Mouse (Mus musculus) liver, adult 2 months (tissue): Measurements from ENCODE around the gene Vmn1r28. TPM values are rescaled to one million over a fixed set of nuclear protein-coding genes. Genes with fewer than 3 reads are reported as not detected.
"Not testable (repeated sequence)": the region's sequence is repeated elsewhere in the genome, so short reads cannot be mapped to it uniquely, and the experiment has no call there.

Source experiments
- DNase-seq: peaks from one replicate; pipeline ENCODE4 v3.0.0-alpha.2; 2011; ENCODE audit warnings: low read depth, low spot score; ENCODE audit errors: extremely low read depth
- H3K27ac ChIP-seq: fragments of 200-500 bp; replicated peaks from 2 replicates; pipeline ENCODE4 v1.5.1; 2012; ENCODE audit warnings: low read depth, mild to moderate bottlenecking, control low read depth, inconsistent platforms, low read length; ENCODE audit not compliant: insufficient read depth
- H3K27me3 ChIP-seq: fragments of 200-500 bp; 2 replicates; pipeline ENCODE4 v1.6.1; 2012; ENCODE audit warnings: mild to moderate bottlenecking, moderate library complexity, low read length, inconsistent platforms; ENCODE audit not compliant: control insufficient read depth, insufficient read depth
- H3K36me3 ChIP-seq: fragments of 200-500 bp; 2 replicates; pipeline ENCODE4 v1.6.1; 2012; ENCODE audit warnings: low read length, inconsistent platforms; ENCODE audit not compliant: control insufficient read depth, insufficient read depth
- H3K4me1 ChIP-seq: fragments of 200-500 bp; 2 replicates; pipeline ENCODE4 v1.6.1; 2011; ENCODE audit warnings: low read length; ENCODE audit not compliant: control insufficient read depth, insufficient read depth
- H3K4me3 ChIP-seq: fragments of 200-500 bp; 2 replicates; pipeline ENCODE4 v1.5.1; 2011; ENCODE audit warnings: low read depth, mild to moderate bottlenecking, control low read depth, low read length, moderate library complexity; ENCODE audit not compliant: insufficient read depth
- H3K79me2 ChIP-seq: fragments of 200-500 bp; 2 replicates; pipeline ENCODE4 v1.6.1; 2012; ENCODE audit warnings: inconsistent platforms, mild to moderate bottlenecking, low read length, moderate library complexity; ENCODE audit not compliant: control insufficient read depth, insufficient read depth
- H3K9ac ChIP-seq: fragments of 200-500 bp; 2 replicates; pipeline ENCODE4 v1.6.1; 2012; ENCODE audit warnings: low read depth, mild to moderate bottlenecking, control low read depth, inconsistent platforms, low read length
- CTCF ChIP-seq: fragments of 200-500 bp; IDR thresholded peaks from 2 replicates; pipeline ENCODE4 v1.5.1; 2011; ENCODE audit warnings: low read depth, low read length, control low read depth
- POLR2A ChIP-seq: fragments of 200-500 bp; IDR thresholded peaks from 2 replicates; pipeline ENCODE4 v1.6.1; 2011; ENCODE audit warnings: low read length, control low read depth; ENCODE audit not compliant: insufficient read depth; ENCODE audit errors: extremely low read depth
- WGBS: fragments of 180-500 bp; shearing (Covaris S2); methylation state at CpG from one replicate; pipeline ENCODE4 v1.1.7; 2018; 5-methylcytosine and 5-hydroxymethylcytosine counted together
- polyA plus RNA-seq: library from polyadenylated mRNA; depleted of rRNA; stranded (reverse); fragments of >200 nt; gene quantifications from 2 replicates; pipeline ENCODE4 v1.2.3, GENCODE M21; 2012; rRNA removed
- total RNA-seq: library from RNA; depleted of rRNA; stranded (reverse); fragments of >200 nt; gene quantifications from 2 replicates; pipeline ENCODE4 v1.2.3, GENCODE M21; 2014; rRNA removed

Gene Vmn1r28
- not detected in 2 replicates for total RNA-seq
- polyA plus RNA-seq: not detected in 2 replicates

DNA sequence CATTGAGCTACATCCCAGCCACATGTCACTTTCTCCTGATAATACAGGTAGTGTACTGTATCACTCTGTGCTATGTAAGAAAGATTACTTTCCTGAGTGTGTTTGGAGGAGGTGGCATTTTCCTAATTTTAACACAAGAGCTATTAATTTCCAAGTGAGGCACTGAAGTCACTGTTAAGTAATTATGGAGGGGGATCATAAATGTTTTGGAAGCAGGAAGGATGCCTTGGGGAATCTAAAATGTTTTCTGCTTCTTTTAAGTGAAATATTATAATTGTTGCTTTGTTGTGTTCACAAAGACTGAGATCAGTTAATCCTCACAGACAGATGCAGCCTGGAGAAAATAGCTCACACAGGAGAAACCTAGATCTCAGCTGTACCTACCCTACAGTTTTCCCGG lies at the start of gene Vmn1r28:
Gene Vmn1r28 (plus strand): TSS at position 301 of the 400 bp plus-strand sequence.
- no peak for DNase-seq

DNA sequence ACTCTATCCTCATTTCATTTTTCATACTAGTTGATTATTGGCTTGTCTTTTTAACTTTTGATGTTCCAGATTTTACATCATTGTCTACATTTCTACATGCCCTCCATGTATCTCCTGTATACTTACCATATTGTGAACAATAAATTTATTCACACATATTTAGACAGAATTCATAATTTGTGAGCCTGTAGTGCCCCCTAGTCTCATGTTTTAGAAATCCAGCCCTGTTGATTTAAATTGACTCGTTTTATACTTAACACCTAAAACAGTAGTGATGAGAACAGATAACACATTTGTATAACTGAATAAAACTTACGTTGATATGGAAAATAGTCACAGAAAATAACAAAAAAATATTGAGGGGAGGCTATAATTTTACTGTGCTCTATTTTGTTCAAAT lies 45.7 kb upstream of the Vmn1r28 start:
- WGBS: 62% methylated on average over 2 of the region's 2 CpGs

More for the DNA sequence above, at the start of gene Vmn1r28:
- no peak within 1 kb of the TSS for H3K9ac ChIP-seq
- H3K79me2 ChIP-seq: no peaks in the 10 kb centered on the region
- no peaks in the 10 kb centered on the region for H3K36me3 ChIP-seq
- TF ChIP-seq POLR2A (no peak), CTCF (no peak)
- no peaks in the 10 kb centered on the region for H3K4me1 ChIP-seq
- no peaks in the 10 kb centered on the region for H3K27me3 ChIP-seq
- no peak within 1 kb of the TSS for H3K27ac ChIP-seq
- 82% methylated on average over 1 of the region's 1 CpGs for WGBS
- H3K4me3 ChIP-seq: no peak within 1 kb of the TSS

DNA sequence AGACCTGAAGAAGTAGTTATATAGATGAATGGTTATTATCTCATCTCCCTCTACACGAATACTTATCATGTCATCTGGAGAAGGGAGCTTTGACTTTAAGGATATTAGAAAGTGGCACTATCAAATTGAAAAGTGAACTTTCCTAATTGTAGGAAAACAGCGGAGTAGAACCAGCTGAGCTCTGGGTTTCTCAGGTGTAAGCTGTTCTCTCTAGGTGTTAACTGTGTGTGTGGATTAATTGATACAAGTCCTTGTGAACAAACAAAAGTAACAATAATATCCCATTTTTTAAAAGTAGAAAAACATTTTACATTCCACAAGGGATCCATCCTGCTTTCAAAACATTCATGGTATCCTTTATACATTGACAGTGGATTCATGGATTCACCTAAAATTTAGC lies 43.1 kb upstream of the Vmn1r28 start, which contains the start of gene Vmn1r27:
Gene Vmn1r27 (minus strand): TSS at position 101 of the 400 bp plus-strand sequence.
- TF ChIP-seq POLR2A (no peak), CTCF (no peak)
- Histone ChIP-seq H3K36me3 (no peaks in the 10 kb centered on the region), H3K79me2 (no peaks in the 10 kb centered on the region), H3K27me3 (no peaks in the 10 kb centered on the region), H3K27ac (no peak within 1 kb of the TSS), H3K4me1 (no peaks in the 10 kb centered on the region), H3K9ac (no peak within 1 kb of the TSS), H3K4me3 (no peak within 1 kb of the TSS)
- DNase-seq: no peak
- WGBS: 75% methylated on average over 2 of the region's 2 CpGs

More for the DNA sequence above, 45.7 kb upstream of the Vmn1r28 start:
- H3K36me3 ChIP-seq: no peaks in the 10 kb centered on the region
- no peak for DNase-seq
- no peak overlapping the region for H3K4me3 ChIP-seq
- no peak overlapping the region for H3K27ac ChIP-seq
- TF ChIP-seq CTCF: no peak
- TF ChIP-seq POLR2A: no peak
- no peaks in the 10 kb centered on the region for H3K4me1 ChIP-seq
- no peaks in the 10 kb centered on the region for H3K27me3 ChIP-seq
- H3K79me2 ChIP-seq: no peaks in the 10 kb centered on the region
- H3K9ac ChIP-seq: no peak overlapping the region

DNA sequence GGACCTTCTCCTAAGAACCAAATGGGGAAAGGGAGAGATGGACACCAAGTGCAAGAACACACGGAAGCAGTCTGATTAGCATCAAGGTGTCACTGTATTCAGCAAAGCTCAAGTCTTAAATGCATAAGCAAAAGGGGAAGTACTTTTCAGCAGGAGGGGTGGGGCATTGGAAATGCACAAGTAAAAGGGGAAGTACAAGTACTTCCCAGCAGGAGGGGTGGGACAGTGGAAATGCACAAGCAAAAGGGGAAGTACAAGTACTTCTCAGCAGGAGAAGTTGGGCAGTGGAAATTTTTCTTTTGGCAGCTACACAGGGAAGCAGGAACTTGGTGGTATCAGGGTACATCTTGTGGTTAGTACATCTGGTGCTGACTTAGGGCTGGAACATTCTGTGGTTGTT lies 17.8 kb downstream of the Vmn1r28 start:
- not testable (repeated sequence) for DNase-seq, H3K4me1 ChIP-seq, H3K27ac ChIP-seq, H3K4me3 ChIP-seq, H3K27me3 ChIP-seq, H3K9ac ChIP-seq, H3K36me3 ChIP-seq, H3K79me2 ChIP-seq
- whole genome bisulfite sequencing: 96% methylated on average over 1 of the region's 1 CpGs

DNA sequence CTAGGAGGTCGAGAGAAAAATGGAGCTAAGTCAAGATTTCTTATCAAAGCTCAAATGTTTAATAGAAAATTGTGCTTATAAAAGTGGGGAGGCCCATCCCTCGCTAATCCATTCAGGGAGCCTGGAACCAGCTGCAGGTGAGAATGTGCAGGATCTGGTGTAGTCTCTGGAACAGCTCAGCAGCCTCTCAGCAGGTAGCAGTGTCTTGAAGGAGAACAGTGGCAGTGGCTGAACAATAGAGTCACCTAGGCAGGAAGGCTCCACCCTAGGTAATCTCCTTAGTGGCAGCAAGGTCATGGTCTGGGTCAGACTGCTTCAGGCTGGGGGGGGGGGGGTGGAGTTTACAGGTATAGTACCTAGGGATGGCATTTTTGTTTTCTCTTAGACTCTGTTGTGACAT lies 30.4 kb downstream of the Vmn1r28 start:
- Histone ChIP-seq H3K27me3 (no peaks in the 10 kb centered on the region), H3K27ac (no peak overlapping the region), H3K4me1 (no peaks in the 10 kb centered on the region), H3K4me3 (no peak overlapping the region), H3K79me2 (no peaks in the 10 kb centered on the region), H3K9ac (no peak overlapping the region), H3K36me3 (no peaks in the 10 kb centered on the region)
- WGBS: 61% methylated on average over 2 of the region's 2 CpGs
- TF ChIP-seq CTCF (no peak), POLR2A (no peak)
- no peak for DNase-seq

DNA sequence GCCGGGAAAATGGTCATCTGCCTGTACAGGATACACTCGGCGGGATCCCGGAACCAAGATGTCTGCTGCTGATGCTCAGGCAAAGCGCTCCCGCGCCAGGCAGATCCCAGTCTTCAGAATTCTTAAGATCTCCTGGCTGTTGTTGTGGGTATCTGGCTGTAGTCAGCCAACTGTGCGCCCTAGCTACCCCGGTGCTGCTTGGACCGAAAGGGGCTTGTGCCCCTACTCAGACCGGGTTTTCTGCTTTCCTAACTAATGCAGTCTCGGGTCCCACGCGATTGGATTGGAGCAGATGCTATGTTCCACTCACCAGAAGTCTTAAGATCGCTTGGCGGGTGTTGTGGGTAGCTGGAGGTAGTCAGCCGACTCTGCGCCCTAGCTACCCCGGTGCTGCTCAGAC lies 36.7 kb downstream of the Vmn1r28 start:
- not testable (repeated sequence) for H3K4me3 ChIP-seq, H3K4me1 ChIP-seq, DNase-seq, H3K36me3 ChIP-seq, H3K27ac ChIP-seq, H3K79me2 ChIP-seq, H3K9ac ChIP-seq, H3K27me3 ChIP-seq
- WGBS: 77% methylated on average over 19 of the region's 19 CpGs
